Mouse (Mus musculus) kidney, postnatal 10 days (tissue): Measurements from ENCODE around the gene Zdhhc1.
A peak's percentile ranks its signal among the peaks of the same experiment; 100 is the strongest.

Experiments
- DNase-seq: peaks from one replicate; pipeline ENCODE4 v3.0.0; 2021; ENCODE audit warnings: mixed read lengths

Gene Zdhhc1

DNA sequence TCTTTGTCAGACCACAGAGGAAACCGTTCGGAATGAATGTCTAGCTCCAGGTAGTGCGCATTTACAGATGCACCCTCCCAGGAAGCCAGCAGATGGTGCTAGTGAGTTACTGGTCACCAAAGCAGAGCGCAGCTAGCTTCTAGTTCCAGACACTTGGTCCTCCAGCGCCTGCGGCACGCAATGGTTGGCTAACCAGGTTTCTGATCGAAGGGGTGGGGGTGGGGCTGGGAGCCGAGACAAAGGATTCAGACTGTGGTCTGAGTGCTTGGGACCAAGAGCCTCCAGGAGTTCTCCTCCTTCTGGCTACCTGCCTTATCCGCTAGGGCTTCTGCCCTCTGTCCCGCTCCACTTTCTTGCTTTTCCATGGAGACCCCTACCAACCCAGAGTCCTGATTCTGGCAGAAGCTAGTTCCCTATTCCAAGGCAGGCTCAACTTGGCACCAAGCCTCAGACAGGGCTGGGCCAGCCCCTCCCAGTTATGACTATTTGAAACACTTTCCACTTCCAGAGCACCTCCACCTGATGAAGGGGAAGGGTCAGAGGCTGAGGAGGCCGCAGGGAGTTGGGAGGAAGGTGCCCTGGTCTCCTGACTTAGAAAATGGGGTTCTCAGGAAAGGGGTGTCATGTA lies 19.4 kb upstream of the Zdhhc1 start:
- DNase-seq = peak; percentile 87

DNA sequence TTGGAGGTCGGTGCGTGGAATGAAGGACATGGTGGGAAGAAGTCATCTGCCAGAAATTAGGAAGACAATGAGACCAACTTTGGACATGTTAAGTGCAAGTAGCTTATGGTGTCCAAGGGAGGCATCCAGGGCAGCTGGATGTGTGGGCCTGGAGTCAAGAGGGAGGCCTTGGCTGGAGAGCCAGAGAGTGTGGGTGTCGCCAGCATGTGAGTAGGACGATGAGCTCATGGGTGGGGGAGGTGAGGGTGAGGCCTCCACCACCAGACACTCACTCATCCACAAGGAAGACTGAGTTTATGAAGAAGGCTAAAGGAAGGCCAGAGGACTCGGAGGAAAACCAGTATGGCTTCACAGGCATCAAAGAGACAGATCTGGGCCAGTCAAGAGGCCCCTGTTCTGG lies 18.0 kb upstream of the Zdhhc1 start:
- DNase-seq = no peak

DNA sequence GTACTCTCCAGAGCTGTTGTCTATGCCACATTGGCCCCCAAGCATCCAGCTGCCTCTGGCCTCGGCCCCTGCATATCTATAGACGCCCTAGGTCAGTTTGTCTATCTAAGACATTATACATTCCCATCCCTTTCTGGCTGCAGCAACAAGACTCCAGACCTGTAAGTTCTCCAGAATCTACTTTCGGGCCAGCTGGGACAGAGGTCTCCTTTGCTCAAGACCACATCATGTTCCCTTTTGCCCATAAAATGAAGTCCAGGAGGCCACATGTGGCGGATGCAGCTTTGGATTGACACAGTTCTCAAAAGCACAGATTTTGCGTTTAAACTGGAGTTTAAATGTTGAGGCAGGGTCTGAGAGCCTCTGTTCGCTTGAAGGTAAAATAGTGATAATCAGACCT lies 17.5 kb upstream of the Zdhhc1 start:
- no peak for DNase-seq

DNA sequence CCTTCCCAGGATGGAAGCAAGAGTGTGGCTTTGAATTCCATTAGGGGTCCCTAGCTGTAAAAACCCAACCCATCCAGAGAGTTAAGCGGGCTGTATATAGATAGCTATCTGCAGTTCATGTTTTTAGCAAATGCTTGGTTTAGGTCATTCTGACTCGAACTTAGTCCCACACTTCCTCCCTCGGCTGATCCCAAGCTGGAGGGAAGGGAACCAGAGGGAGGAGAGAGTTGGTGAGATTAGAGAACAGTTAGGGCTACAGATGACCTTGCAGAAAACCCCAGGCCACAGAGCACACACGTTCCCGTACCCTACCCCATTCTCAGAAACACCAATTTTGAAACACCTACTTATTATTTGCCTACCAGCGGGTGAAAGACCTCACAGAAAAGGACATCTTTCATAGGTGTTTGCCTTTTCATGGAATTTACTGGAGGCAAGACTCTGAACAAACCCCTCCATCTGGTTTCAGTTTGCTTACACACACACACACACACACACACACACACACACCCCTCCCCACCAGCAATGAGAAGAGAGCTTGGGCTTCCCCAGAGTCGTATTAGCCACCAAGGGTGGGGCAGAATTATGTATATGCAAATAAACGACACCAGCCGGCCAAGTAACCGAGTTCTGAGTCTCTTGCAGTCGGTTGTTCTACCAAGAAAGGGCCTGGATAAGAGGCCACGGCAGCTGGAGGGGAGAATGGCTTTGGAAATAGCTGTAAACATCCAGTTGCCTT lies 13.5 kb upstream of the Zdhhc1 start:
- no peak for DNase-seq

DNA sequence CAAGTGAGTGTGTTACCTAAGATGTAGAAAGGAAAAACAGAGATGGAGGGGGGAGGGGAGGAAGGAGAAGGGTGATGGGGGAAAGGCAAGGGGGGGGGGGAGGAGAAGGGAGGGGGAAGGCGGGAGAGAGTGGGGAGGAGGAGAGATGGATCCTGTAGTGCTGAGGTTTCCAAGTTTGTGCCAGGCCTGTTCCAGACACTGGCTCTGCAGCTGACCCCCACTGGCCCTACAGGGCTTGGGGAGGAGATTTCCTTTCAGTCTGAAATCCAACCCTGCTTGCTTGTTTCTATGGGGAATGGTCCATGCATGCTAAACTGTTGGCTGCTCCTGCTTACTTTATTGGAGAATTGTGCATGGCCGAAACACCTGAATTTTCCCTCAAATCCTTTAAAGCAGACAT lies 12.1 kb upstream of the Zdhhc1 start:
- DNase-seq = no peak

DNA sequence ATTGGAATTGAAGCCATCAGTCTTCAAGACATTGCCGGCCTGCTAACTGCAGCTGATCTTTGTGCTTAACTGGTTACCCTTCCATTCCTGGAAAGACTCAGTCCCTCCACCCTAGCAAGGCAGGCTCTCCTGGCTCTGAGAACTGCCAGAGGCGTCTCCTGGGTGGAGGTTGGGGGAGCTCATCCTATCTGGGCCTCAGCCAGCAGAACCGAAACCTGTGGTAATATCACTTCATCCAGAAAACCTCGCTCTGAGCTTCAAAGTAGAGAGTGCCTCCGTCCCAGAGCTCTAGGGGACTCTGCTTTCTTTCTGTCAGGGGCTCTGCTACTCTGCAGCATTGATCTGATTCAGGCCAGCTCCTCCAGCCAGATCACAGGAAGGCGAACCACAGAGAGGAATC lies 10.3 kb upstream of the Zdhhc1 start:
- no peak for DNase-seq

DNA sequence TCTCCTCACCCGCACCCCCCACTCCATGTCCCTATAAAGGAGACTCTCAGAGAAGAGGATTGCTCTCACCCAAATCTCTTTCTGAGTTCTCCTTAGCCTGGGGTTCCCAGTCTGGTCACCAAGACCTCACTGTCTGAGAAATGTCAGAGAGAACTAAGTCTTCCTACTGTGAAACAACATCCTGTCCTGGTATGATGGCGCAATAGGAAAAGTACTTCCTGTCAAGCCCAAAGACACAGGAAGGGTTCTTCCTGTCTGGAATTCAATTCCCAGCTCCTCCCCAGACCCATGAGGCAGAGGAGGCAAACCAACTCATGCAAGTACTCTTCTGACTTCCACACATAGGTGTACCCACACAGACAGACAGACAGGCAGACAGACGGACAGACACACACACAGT lies 7.9 kb upstream of the Zdhhc1 start:
- no peak for DNase-seq

DNA sequence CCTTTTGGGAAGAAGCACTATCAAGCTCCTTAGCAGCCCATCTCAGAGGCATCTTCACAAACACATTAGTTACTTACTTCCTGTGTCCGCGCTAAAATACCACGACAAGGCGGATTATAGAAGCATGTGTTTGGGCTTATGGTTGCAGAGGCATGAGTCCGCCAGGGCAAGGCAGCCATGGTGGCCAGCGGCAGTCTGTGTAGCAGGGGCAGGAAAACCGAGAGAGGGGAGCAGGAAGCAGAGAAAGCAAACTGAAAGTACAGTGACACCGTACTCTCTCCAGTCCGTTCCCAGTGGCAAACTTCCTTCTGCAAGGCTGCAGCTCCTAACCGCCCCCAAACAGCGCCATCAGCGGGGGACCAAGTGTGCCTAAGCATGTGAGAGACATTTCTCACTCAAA lies 3.1 kb upstream of the Zdhhc1 start:
- DNase-seq = no peak

DNA sequence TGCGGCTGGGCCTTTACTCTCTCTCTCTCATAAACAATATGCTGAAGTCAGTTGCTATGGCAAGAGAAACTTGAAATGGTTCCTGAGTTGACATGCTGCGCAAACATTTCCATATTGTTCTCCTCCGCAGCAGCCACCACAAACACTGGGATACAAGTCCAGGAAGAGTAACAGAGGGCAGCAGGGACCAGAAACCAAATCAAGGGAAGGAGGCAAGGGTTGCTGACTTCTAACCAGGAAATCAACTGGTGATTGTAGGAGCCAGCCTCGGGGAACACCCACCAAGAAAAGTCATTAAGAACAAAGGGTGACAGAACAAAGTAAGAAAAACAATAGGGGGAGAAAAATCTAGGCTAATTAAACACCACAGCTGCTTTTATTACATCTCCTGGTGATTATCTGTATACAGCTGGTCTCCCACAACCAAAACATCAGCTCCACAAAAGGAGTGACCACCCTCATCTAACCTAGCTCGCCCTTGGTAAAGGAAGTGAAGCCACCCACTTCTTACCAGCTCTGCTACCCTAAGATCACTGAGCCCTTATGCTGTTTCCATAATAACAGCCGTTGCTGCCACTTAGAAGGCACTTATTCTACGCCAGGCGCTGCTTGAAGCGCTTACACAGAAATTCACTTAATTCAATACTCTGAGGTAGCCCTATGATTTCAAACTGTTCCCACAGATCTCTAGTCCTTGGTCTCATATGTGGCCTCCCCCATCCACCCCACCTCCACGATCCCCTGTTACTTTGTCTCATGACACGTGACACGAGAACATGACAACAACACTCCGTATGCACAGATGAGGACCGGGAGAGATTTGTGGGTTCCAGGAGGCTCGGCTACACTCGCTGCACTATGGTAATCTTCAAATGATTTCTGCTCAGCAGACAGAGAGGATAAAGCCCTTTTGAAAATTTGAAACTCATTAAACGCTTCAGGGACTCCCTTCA lies 1.1 kb downstream of the Zdhhc1 start:
- DNase-seq = no peak

DNA sequence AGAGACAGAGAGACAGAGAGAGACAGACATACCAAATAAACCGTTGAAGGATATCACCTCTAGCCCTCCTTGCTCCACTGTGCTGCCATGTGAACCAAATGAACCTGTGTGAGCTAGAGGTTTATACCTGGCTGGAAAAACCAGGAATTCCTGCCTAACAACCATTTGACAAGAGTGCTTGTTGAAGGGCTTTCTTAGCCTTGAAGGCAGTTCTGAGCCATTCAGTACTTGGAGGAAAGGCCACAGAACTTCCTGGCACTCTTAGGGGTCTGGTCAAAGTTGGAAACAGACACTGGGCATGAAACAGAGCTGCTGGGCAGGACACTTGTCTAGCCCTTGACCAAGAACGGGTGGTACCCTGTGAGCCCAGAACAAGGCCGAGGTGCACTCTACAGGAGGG lies 2.1 kb downstream of the Zdhhc1 start:
- no peak for DNase-seq

DNA sequence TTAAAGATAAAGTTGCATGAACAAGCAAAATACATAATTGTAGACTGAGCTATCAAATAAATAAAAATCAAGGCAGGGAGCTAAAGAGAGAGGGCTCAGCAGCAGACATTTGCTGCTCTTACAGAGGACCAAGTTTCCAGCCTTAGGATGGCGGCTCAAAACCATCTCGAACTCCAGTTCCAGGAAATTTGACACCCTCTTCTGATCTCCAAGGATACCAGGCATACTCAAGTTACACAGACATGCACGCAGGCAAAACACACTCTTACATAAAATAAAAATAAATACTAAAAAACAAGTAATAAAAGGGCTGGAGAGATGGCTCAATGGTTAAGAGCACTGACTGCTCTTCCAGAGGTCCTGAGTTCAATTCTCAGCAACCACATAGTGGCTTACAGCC lies 3.2 kb downstream of the Zdhhc1 start:
- DNase-seq = no peak

DNA sequence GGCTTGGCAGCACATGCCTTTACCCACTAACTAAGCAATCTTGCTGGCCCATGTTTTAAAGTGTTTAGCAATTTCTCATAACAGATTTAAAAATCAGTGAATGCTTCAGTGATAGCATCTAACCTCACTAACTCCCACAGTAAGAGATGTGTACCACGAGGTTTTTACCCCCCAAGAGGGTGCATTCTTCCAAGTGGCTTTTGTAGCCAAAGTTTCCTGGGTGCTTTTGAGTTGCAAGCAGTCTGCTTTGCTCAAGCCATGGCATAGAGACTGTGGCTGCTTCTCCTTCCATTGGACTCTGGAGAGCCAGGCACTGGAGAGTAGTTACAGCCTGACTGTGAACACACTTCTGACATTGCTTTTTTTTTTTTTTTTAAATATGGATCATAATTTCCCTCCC lies 7.4 kb downstream of the Zdhhc1 start:
- DNase-seq = no peak

DNA sequence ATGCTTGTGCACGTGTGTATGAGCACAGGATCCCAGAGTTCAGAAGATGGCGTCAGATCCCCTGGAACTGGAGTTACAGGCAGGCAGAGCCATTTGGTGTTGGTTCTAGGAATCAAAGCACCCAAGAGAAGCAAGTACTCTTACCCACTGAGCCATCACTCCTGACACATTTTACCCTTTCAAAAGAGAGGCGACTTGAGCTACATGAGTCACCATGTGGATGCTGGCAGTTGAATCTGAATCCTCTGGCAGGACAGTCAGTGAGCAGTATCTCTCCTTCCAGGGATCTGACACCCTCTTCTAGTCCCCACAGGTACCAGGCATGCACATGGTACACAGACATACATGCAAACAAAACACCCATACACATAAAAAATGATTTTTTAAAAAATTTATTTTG lies 8.6 kb downstream of the Zdhhc1 start:
- DNase-seq = no peak

DNA sequence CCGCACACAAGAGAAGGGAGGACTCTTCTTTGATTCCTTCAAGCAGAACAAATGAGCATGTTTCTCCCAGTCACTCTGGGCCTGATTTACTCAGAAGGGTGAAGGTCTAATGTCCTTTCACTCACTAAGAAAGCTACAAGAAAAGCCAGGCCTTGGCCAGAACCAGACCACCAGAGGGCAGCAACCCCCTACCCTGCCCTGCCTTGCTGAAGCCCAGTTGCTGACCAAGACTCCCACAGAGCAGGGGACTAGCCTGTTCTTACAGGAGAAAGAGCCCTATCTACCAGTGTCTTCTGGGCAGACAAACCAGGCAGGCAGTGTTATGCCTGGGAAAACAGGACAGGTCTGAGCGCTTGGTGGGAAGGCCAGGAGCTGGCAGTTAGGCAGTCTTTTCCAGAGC lies 12.3 kb downstream of the Zdhhc1 start:
- peak; percentile 91 for DNase-seq

DNA sequence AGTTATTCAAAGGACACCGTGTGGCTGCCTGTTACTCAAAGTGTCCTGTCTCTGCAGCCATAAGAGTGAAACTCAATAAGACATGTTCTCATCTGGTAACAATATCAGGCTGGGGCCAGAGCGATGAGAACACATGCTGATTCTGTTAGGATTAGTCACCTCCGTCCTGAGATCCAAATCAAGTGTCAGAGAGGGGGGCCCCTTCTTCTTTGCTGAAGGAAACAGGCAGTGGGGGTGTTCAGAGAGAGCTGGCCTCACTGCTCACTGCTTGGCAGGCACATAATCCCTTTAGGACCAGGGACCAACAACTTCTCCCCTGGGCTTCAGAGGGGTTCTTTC lies 12.7 kb downstream of the Zdhhc1 start:
- DNase-seq = no peak

DNA sequence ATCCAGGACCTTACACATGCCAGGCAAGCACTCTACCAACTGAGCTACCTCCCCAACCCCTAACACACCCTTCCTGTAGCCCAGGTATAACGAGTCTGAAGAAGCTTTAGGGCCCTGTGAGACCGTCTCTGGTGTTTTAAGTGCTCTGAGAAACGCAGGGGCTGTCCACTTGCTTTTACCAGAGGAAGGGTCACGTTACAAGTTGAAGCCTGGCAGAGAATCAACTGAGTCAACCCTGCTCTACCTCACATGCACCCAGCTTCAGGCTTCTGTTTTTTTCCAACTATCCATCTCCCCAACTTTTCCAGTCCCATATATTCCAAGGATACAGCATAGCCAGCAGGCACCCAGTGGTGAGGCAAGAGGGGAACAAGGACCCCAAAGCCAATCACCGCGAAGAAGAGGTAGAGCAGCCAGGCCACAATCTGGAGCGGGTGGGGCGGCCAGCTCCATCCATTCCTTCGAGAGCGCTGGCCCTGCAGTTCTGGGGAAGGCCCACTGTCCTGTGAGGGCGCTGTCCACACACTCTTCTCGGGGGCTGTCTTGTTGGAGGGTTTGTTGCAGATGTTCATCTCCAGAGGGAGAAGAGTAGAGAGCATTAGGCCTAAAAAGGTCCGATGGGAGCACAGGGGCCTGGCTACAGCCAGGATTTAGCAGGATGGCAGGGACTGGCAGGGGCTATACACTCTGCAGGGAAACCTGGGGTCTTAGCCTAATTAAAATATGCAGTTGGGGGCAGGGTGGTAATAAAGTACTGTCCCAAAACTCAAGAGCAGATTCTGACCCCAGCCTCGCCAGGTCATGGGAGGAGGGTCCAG lies 13.3 kb downstream of the Zdhhc1 start:
- peak; percentile 77 for DNase-seq

DNA sequence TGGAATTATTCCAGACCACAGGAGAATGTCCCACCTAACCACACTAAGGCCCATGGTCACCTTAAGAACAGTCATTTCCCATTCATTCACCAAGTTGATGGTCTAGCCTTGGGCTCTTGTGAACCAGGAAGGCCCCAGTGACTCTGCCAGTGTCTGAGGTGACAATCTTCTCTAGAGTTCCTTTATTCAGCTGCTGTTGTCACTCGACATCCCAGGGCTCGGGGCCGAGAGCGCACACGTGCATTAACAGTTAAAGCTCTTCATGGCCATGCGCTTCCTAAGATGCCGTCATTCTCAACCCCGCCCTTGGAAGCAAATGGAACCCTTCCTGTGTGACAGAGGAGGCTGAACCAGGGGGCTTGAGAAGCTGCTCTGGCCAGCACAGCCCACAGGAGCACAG lies 14.6 kb downstream of the Zdhhc1 start:
- DNase-seq = peak; percentile 4

DNA sequence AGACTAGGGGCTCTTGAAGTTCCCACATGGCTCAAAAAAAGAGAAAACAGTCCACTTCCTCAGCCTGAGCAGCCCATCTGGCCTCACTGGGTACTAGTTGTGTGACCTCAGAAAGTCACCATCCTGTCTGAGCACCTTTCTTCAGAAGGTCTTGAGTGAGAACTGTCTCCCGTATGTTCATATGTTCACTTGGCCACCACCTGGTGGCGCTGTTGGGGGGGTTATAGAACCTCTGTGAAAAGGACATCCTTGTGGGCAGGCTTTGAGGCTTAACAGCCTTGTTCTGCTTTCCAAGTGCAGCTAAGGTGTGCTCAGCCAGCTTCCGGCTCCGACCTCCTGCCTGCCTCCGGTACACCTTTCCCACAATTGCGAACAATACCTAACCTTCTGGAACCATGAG lies 15.2 kb downstream of the Zdhhc1 start:
- DNase-seq = peak; percentile 59

DNA sequence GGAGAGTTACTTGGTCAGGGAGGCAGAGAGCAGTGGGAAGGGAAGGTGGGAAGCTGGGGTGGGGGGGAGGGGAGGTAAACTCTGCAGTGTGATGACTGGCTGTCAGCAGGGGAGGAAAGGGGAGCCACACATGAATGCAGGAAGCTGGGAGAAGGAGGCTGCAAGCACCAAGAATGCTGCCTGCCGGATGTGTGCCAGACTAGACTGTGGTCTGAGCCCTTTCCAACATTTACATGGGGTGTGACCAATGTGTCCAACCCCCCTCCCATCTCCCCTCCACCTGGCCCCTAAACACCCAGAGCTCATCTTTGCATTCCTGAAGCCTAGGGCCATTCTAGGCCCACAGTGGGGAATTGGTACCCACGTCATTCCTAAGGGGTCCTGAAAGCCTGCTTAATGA lies 15.7 kb downstream of the Zdhhc1 start:
- DNase-seq = no peak

DNA sequence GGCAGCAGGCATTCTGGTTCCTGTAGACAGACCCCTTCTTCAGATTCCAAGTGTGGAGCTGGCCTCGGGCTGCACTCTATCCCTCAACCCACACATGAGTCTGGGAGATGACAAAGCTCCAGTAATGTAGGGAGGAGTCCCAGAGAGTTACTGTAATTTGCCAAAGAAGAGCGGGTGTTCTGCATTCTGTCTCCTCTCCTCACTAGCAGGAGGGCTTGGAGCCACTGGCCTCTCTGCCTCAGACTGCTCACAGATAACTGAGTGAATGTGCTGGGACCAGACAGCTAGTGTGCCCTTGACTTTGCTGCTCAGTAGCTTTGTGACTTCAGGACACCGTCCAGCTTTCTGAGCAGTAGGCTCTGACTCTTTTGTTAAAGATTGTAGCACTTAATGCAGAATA lies 18.9 kb downstream of the Zdhhc1 start:
- DNase-seq = no peak

DNA sequence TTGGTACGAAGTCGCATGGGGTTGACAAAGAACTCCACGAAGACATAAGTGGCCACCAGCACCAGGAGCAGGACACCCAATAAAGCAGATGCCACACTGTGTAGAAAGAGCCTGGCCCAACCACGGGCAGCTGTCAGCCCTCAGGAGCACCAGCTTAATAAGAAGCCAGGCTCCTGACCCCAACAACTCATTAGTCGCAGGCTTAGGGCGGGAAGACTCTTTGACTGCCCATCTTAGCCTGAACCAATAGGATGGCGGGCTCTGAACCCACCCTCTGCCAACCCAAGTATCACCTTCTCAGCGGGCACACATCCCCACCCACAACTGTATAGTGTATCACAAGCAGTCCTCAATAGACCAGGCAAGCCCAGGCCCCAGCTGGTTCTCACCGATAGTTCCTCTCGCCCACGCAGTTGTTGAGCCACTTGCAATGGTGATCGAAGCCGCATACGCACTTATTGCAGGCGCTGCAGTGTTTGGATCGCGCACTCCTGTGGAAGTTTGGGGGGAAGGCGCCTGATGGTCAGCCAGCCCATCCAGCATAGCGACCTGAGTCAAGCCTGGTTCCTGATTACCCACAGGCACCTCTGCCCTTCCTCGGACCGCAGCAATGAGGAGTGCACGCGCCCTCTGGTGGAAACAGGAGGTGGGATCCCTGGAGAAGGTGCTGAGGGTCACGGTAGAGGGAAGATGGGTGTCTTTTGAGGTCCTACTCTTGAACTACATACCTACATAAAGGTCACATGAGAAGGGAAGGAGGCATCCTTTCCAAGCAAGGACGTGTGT lies 19.9 kb downstream of the Zdhhc1 start:
- DNase-seq = peak; percentile 79

DNA sequence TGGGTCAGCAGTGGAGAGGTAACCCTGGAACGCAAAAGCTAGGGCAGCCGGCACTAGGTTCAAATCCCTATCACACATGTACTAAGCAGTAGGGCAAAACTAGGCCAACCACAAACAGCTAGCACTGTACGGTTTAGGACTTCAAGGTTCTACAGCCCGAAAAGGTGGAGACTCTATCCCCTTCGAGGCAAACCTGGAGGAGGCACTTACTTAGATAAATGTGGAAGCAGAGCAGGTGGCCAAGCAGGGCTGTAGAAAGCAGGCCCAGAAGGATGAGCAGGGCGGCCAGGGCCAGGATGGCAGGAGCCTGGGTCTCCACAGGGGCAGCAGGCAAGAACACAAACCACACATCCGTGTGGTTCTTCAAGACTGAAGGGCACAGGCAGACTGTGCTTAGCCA lies 20.5 kb downstream of the Zdhhc1 start:
- no peak for DNase-seq
